Mouse (Mus musculus): Measurements from ENCODE around the gene Mobp. TPM values are rescaled to one million over a fixed set of nuclear protein-coding genes. Genes with fewer than 3 reads are reported as not detected.

Mobp gene
- total and polyA plus RNA-seq, 3 experiments = 0.17 TPM; not detected in 2

GRCm38 (mm10) chr9:120140652-120141051, 8.9 kb upstream of the Mobp start:
- peak; percentile 80 for DNase-seq (ENCODE audit: extremely low read depth)
- Histone ChIP-seq H3K9ac (ENCODE audit: insufficient read depth, low read depth) (no peak overlapping the region), H3K27ac (ENCODE audit: insufficient read depth, low read depth) (no peak overlapping the region), H3K4me3 (replicated peaks in 1 of 3; ENCODE audit: low read depth in 2 of 3, low read length in 2 of 3, poor library complexity in 1 of 3) (no peak overlapping the region), H3K79me2 (replicated peaks; ENCODE audit: control insufficient read depth, extremely low read depth, insufficient read depth, poor library complexity, severe bottlenecking) (no peaks in the 10 kb centered on the region), H3K36me3 (replicated peaks in 1 of 2; ENCODE audit: control insufficient read depth in 1 of 2, insufficient read depth in 1 of 2, low read length in 1 of 2) (peaks cover 0 to 2% of the 10 kb centered on the region in 2 experiments), H3K4me1 (ENCODE audit: control insufficient read depth in 1 of 2, insufficient read depth in 2 of 2) (no peaks in the 10 kb centered on the region; a peak in 1 of 4 replicates), H3K4me2 (ENCODE audit: insufficient read depth, low read depth, poor library complexity, severe bottlenecking) (no peak overlapping the region), H3K27me3 (replicated peaks) (peaks cover 6% of the 10 kb centered on the region), H3K9me3 (replicated peaks; ENCODE audit: low read length) (peaks cover 4% of the 10 kb centered on the region)
- peak; percentile 46; the same call in 1 of the 2 replicates for TF ChIP-seq ZC3H11A (IDR thresholded peaks at IDR 0.05; ENCODE audit: low read depth, low read length)
- peak; percentile 72 for TF ChIP-seq ELF1 (IDR thresholded peaks at IDR 0.05; ENCODE audit: low read depth, low read length)
- no peak for TF ChIP-seq MXI1 (IDR thresholded peaks at IDR 0.05; ENCODE audit: low read depth, low read length)
- TF ChIP-seq CTCF (conservative IDR thresholded peaks at IDR 0.05 in 1 of 2, IDR thresholded peaks at IDR 0.05 in 1 of 2; ENCODE audit: low read depth in 2 of 2, low read length in 2 of 2) = peak; percentile 71 to 97
- TF ChIP-seq NRF1 (IDR thresholded peaks at IDR 0.05; ENCODE audit: low read depth, low read length) = no peak
- peak; percentile 91 for TF ChIP-seq SMC3 (IDR thresholded peaks at IDR 0.05; ENCODE audit: low read depth, low read length)
- TF ChIP-seq RAD21 (IDR thresholded peaks at IDR 0.05; ENCODE audit: low read depth, low read length) = peak; percentile 97
- TF ChIP-seq MAFK (IDR thresholded peaks at IDR 0.05; ENCODE audit: insufficient replicate concordance, low read length) = no peak
- TF ChIP-seq HCFC1 (IDR thresholded peaks at IDR 0.05; ENCODE audit: low read depth, low read length) = no peak
- TF ChIP-seq TCF12 (IDR thresholded peaks at IDR 0.05; ENCODE audit: low read depth, low read length) = no peak
- TF ChIP-seq IRF4 (IDR thresholded peaks at IDR 0.05; ENCODE audit: low read depth, low read length) = no peak
- dilution Hi-C loops (cut with MboI; ENCODE audit: extremely low pct_ligation_motif_present, extremely low pct_unique_long_range_greater_than_20kb, low sequenced_read_pairs) = no loop called here
- in situ Hi-C loops (cut with MboI; ENCODE audit: low pct_ligation_motif_present, low pct_unique_long_range_greater_than_20kb, low sequenced_read_pairs) = no loop called here

- Histone ChIP-seq H3K36me3 (replicated peaks in 1 of 2; ENCODE audit: control insufficient read depth in 1 of 2, insufficient read depth in 1 of 2, low read length in 1 of 2) (no peaks in the 10 kb centered on the region), H3K27me3 (replicated peaks) (peaks cover 13% of the 10 kb centered on the region), H3K27ac (ENCODE audit: insufficient read depth, low read depth) (no peak overlapping the region), H3K4me3 (replicated peaks in 1 of 3; ENCODE audit: low read depth in 2 of 3, low read length in 2 of 3, poor library complexity in 1 of 3) (no peak overlapping the region), H3K4me1 (ENCODE audit: control insufficient read depth in 1 of 2, insufficient read depth in 2 of 2) (no peaks in the 10 kb centered on the region; a peak in 1 of 4 replicates), H3K4me2 (ENCODE audit: insufficient read depth, low read depth, poor library complexity, severe bottlenecking) (no peak overlapping the region), H3K79me2 (replicated peaks; ENCODE audit: control insufficient read depth, extremely low read depth, insufficient read depth, poor library complexity, severe bottlenecking) (no peaks in the 10 kb centered on the region), H3K9me3 (replicated peaks; ENCODE audit: low read length) (peaks cover 4% of the 10 kb centered on the region), H3K9ac (ENCODE audit: insufficient read depth, low read depth) (no peak overlapping the region)
- dilution Hi-C loops (cut with MboI; ENCODE audit: extremely low pct_ligation_motif_present, extremely low pct_unique_long_range_greater_than_20kb, low sequenced_read_pairs) (no loop called here), in situ Hi-C loops (cut with MboI; ENCODE audit: low pct_ligation_motif_present, low pct_unique_long_range_greater_than_20kb, low sequenced_read_pairs) (no loop called here)
- DNase-seq (ENCODE audit: extremely low read depth) = no peak
- TF ChIP-seq ZMIZ1 (IDR thresholded peaks at IDR 0.05; ENCODE audit: low read depth, low read length) (no peak), USF2 (conservative IDR thresholded peaks at IDR 0.05; ENCODE audit: low read depth, low read length) (no peak), ELF1 (IDR thresholded peaks at IDR 0.05; ENCODE audit: low read depth, low read length) (no peak)
Observed at GRCm38 (mm10) chr9:120144474-120144873, 5.0 kb upstream of the Mobp start.

- in situ Hi-C loops (cut with MboI; ENCODE audit: low pct_ligation_motif_present, low pct_unique_long_range_greater_than_20kb, low sequenced_read_pairs) = no loop called here
- Histone ChIP-seq H3K79me2 (replicated peaks; ENCODE audit: control insufficient read depth, extremely low read depth, insufficient read depth, poor library complexity, severe bottlenecking) (no peaks in the 10 kb centered on the region), H3K4me2 (ENCODE audit: insufficient read depth, low read depth, poor library complexity, severe bottlenecking) (no peak overlapping the region), H3K9me3 (replicated peaks; ENCODE audit: low read length) (no peaks in the 10 kb centered on the region), H3K4me3 (replicated peaks in 1 of 3; ENCODE audit: low read depth in 2 of 3, low read length in 2 of 3, poor library complexity in 1 of 3) (no peak overlapping the region), H3K9ac (ENCODE audit: insufficient read depth, low read depth) (no peak overlapping the region), H3K27ac (ENCODE audit: insufficient read depth, low read depth) (no peak overlapping the region), H3K36me3 (replicated peaks in 1 of 2; ENCODE audit: control insufficient read depth in 1 of 2, insufficient read depth in 1 of 2, low read length in 1 of 2) (no peaks in the 10 kb centered on the region), H3K4me1 (ENCODE audit: control insufficient read depth in 1 of 2, insufficient read depth in 2 of 2) (peaks cover 5 to 16% of the 10 kb centered on the region in 2 experiments; a peak in 2 of 4 replicates), H3K27me3 (replicated peaks) (peaks cover 26% of the 10 kb centered on the region)
- no peak for DNase-seq (ENCODE audit: extremely low read depth)
- dilution Hi-C loops (cut with MboI; ENCODE audit: extremely low pct_ligation_motif_present, extremely low pct_unique_long_range_greater_than_20kb, low sequenced_read_pairs) = no loop called here
- TF ChIP-seq RCOR1 (conservative IDR thresholded peaks at IDR 0.05; ENCODE audit: low read depth, low read length) = no peak
- no peak for TF ChIP-seq ETS1 (conservative IDR thresholded peaks at IDR 0.05; ENCODE audit: low read depth, low read length)
- TF ChIP-seq USF1 (IDR thresholded peaks at IDR 0.05; ENCODE audit: low read depth, low read length) = no peak
Observed at GRCm38 (mm10) chr9:120151152-120151551, 1.6 kb downstream of the Mobp start.

Data from CH12.LX (cell line).